Mouse (Mus musculus): Measurements from ENCODE around the gene Ube2o. TPM values are rescaled to one million over a fixed set of nuclear protein-coding genes. Genes with fewer than 3 reads are reported as not detected.

The Ube2o gene
- polyA plus RNA-seq (2014; fragmentation: Nextera tagmentation; extraction: Ambion mirVana), result 13.6 and 18.7 TPM in 2 replicates

DNA sequence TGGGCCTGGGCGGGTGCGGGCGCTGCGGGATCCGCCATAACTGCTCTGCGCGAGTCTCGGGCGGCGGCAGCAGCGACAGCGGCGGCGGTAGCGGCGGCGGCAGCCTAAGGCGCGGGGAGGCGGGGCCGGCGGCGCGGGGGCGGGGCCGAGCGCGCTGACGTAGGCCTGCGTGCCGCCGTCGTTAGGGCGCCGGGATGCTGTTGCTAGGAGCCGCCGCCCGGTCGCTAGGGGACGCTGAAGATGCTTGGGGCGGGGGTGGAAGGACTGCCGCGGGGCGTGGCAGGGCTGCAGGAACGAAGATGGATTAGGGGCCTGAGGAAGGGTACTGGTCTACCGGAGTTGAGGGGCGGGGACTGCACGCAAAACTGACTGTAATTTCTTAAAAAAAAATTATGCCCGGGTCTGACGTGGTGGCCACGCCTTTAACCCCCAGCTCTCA lies at the start of gene Ube2o:
Ube2o (minus strand) TSS at position 72 of the 439 bp plus-strand sequence.
- Histone ChIP-seq H3K27me3 (ENCODE audit: control insufficient read depth, insufficient read depth, low read length) (no peaks in the 10 kb centered on the region), H3K9me3 (ENCODE audit: control insufficient read depth, low read length) (no peaks in the 10 kb centered on the region), H3K27ac (ENCODE audit: low read depth, low read length) (peak within 1 kb of the TSS; percentile 57), H3K4me3 (ENCODE audit: low read depth, low read length) (peak within 1 kb of the TSS; percentile 95), H3K4me2 (peak within 1 kb of the TSS; percentile 75), H3K36me3 (ENCODE audit: control insufficient read depth, insufficient read depth, low read length) (no peaks in the 10 kb centered on the region), H3K9ac (ENCODE audit: low read length) (peak within 1 kb of the TSS; percentile 94), H3K4me1 (ENCODE audit: control insufficient read depth, insufficient read depth, low read length) (peaks cover 5% of the 10 kb centered on the region)
- ATAC-seq (ENCODE audit: low FRiP score), result peak; percentile 89
- 2% methylated on average over 48 of the region's 51 CpGs for WGBS
- DNase-seq (ENCODE audit: low spot score, missing footprints), result peak; percentile 99

DNA sequence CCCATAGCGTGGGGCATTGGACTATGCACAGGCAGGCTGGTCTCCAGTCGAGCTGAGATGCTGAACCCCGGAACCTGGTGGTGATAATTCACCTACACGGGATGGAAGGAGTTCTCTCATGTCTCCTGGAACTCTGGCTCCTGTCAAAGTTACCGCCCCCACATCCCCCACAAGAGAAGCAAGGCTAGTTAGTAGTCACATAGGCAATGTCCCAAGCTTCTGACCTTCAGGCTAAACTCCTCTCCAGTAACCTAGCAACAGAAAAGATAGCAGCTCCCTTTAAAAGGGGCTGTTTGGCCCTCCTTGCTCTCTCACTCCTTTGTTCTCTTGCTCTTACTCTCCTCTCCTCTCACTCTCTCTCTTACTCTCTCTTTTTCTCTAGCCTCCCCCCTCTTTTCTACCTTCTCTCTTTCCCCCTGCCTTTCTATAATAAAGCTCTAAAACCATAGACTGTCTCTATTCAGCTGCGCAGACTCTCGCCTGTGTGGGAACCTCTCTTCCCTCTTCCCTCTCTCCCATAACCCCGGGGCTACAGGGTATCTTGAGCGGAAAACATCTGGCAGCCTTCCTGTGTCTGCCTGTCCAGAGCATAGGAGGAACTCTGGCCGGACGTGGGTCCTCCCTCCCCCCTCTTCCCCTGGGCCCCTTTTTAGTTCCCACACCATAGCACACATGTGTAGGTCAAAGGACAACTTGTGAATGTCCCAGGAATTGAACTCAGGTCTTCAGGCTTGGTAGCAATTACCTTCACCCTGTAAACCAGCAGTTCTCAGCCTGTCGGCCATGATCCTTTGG lies 49.1 kb upstream of the Ube2o start:
- no peaks in the 10 kb centered on the region for H3K4me1 ChIP-seq (ENCODE audit: control insufficient read depth, insufficient read depth, low read length)
- DNase-seq (ENCODE audit: low spot score, missing footprints) (no peak), ATAC-seq (ENCODE audit: low FRiP score) (no peak)
- no peak overlapping the region for H3K4me2 ChIP-seq
- H3K36me3 ChIP-seq (ENCODE audit: control insufficient read depth, insufficient read depth, low read length), result no peaks in the 10 kb centered on the region
- no peak overlapping the region for H3K4me3 ChIP-seq (ENCODE audit: low read depth, low read length)
- no peaks in the 10 kb centered on the region for H3K9me3 ChIP-seq (ENCODE audit: control insufficient read depth, low read length)
- no peaks in the 10 kb centered on the region for H3K27me3 ChIP-seq (ENCODE audit: control insufficient read depth, insufficient read depth, low read length)
- no peak overlapping the region for H3K9ac ChIP-seq (ENCODE audit: low read length)
- H3K27ac ChIP-seq (ENCODE audit: low read depth, low read length), result no peak overlapping the region
- 62% methylated on average over 12 of the region's 12 CpGs for WGBS

DNA sequence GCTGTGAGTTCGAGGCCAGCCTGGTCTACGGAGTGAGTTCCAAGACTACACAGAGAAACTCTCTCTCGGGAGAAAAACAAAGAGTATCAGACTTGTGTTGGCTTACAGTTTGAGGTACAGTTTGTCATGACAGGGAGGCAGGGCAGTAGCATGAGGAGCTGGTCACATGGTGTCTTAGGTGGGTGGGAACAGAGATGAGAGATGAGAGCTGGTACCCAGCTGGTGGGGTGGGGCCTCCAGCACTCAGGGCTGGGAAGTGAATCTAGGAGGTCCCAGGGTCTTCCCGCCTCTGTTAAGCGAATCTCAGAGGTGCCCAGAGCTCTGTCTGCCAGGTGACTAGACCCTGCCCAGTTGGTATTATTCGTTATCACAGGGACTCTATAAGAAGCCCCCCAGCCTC lies 48.2 kb upstream of the Ube2o start:
- Histone ChIP-seq H3K4me3 (ENCODE audit: low read depth, low read length) (no peak overlapping the region), H3K36me3 (ENCODE audit: control insufficient read depth, insufficient read depth, low read length) (no peaks in the 10 kb centered on the region), H3K4me1 (ENCODE audit: control insufficient read depth, insufficient read depth, low read length) (no peaks in the 10 kb centered on the region), H3K9ac (ENCODE audit: low read length) (no peak overlapping the region), H3K27ac (ENCODE audit: low read depth, low read length) (no peak overlapping the region), H3K27me3 (ENCODE audit: control insufficient read depth, insufficient read depth, low read length) (peaks cover 2% of the 10 kb centered on the region; the same call in 1 of the 2 replicates), H3K4me2 (no peak overlapping the region), H3K9me3 (ENCODE audit: control insufficient read depth, low read length) (no peaks in the 10 kb centered on the region)
- ATAC-seq (ENCODE audit: low FRiP score), result no peak
- 88% methylated on average over 6 of the region's 6 CpGs for WGBS
- no peak for DNase-seq (ENCODE audit: low spot score, missing footprints)

DNA sequence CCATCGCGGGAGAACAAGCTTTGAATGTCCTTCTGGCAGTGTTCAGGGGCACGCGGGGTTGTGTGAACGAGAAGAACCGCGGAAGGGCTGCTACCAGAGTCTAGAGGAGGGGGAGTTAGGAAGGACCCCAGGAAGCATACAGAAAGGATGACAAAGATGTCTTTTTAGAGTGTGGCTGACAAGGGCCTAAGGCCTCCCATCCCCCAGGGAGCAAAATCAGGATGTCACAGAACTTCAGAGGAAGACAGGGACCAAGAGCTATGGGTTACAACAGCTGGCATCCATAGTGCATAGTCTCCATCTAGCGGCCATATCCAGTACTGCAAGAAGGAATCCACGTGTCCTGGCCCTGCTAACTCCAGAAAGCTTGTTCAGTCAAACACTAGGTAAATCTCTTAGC lies 47.5 kb upstream of the Ube2o start:
- peak; percentile 15; the same call in 1 of the 2 replicates for ATAC-seq (ENCODE audit: low FRiP score)
- DNase-seq (ENCODE audit: low spot score, missing footprints), result peak; percentile 99
- WGBS, result 60% methylated on average over 9 of the region's 9 CpGs
- Histone ChIP-seq H3K27me3 (ENCODE audit: control insufficient read depth, insufficient read depth, low read length) (peaks cover 9% of the 10 kb centered on the region), H3K4me2 (no peak overlapping the region), H3K9me3 (ENCODE audit: control insufficient read depth, low read length) (no peaks in the 10 kb centered on the region), H3K36me3 (ENCODE audit: control insufficient read depth, insufficient read depth, low read length) (no peaks in the 10 kb centered on the region), H3K4me1 (ENCODE audit: control insufficient read depth, insufficient read depth, low read length) (peaks cover 1% of the 10 kb centered on the region; the same call in 1 of the 2 replicates), H3K27ac (ENCODE audit: low read depth, low read length) (no peak overlapping the region), H3K9ac (ENCODE audit: low read length) (no peak overlapping the region), H3K4me3 (ENCODE audit: low read depth, low read length) (no peak overlapping the region)

DNA sequence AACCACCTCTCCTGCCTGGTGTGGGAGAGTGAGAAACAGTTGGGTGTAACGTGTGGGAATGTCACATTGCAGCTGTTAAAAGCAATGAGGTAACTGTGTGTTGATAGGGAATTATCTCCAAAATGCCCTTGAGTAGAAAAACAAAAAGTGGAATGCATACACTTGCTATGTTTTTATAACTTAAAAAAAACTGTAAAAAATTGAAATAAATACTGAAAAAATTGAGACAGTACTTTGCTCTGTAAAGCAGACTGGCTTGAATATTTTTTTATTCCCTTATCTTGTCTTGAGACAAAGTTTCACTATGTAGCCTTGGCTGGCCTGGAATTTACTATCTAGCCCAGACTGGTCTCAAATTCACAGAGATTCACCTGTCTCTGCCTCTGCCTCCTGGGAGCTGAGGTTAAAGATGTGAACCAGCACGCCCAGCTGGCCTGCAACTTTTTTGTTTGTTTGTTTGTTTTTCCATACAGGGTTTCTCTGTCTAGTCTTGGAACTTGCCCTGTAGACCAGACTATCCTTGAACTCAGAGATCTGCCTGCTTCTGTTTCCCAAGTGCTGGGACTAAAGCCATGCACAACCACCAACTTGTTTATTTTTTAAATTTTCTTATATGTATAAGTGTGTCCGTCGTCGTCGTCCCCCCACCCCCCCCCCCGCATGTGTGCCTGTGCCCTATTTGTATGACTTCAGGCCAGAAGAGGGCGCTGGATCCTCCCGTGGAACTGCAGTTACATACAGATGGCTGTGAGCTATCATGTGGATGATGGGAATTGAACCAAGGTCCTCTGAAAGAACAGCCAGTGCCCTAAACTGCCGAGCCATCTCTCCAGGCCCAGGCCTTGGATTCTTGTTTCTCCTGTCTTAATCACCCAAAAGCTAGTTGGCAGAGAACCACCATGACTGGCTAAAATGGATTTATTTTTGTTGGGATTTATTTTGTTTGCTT lies 46.1 kb upstream of the Ube2o start:
- no peak overlapping the region for H3K4me2 ChIP-seq
- no peaks in the 10 kb centered on the region for H3K36me3 ChIP-seq (ENCODE audit: control insufficient read depth, insufficient read depth, low read length)
- H3K9ac ChIP-seq (ENCODE audit: low read length), result no peak overlapping the region
- no peak overlapping the region for H3K27ac ChIP-seq (ENCODE audit: low read depth, low read length)
- H3K9me3 ChIP-seq (ENCODE audit: control insufficient read depth, low read length), result no peaks in the 10 kb centered on the region
- ATAC-seq (ENCODE audit: low FRiP score) (no peak), DNase-seq (ENCODE audit: low spot score, missing footprints) (no peak)
- no peak overlapping the region for H3K4me3 ChIP-seq (ENCODE audit: low read depth, low read length)
- peaks cover 19% of the 10 kb centered on the region for H3K27me3 ChIP-seq (ENCODE audit: control insufficient read depth, insufficient read depth, low read length)
- WGBS, result 43% methylated on average over 10 of the region's 10 CpGs
- H3K4me1 ChIP-seq (ENCODE audit: control insufficient read depth, insufficient read depth, low read length), result peaks cover 5% of the 10 kb centered on the region; the same call in 1 of the 2 replicates

DNA sequence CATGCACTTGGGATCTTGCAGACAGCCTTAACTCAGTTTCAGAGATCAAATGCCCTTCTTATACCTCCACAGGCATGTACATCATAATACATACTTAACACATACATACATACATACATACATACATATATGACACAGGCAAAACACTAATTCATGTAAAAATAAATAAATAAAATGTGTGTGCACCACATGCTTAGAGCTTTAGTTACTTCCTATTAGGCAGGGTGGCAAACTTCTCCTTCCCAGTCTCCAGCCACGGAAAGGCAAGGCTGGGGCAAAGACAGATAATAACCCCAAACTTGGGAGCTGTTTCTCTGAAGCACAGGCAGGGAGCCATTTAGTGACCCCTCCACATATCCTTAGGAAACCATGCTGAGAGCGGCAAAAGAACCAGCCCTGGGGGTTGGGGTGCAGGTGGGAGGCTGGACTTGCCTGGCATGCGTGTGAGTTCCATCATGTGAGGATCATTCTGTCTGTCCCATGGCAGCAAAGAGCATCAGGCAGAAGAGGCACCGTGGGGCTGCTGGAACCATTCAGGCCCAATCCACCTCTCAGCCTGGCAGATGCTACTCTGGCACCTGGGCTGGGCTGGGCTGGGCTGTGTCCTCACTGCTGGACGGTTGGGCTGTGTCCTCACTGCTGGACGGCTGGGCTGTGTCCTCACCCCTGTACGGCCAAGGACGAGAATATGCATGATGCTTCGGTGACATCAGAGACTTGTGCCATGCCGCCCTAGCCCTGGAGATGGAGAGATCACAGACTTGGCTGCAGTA lies 45.2 kb upstream of the Ube2o start, which contains the start of gene Rhbdf2:
Rhbdf2 (minus strand) TSS at position 721 of the 773 bp plus-strand sequence.
- Histone ChIP-seq H3K4me1 (ENCODE audit: control insufficient read depth, insufficient read depth, low read length) (peaks cover 5% of the 10 kb centered on the region; the same call in 1 of the 2 replicates), H3K36me3 (ENCODE audit: control insufficient read depth, insufficient read depth, low read length) (no peaks in the 10 kb centered on the region), H3K4me2 (no peak within 1 kb of the TSS), H3K27ac (ENCODE audit: low read depth, low read length) (no peak within 1 kb of the TSS), H3K4me3 (ENCODE audit: low read depth, low read length) (no peak within 1 kb of the TSS), H3K9ac (ENCODE audit: low read length) (no peak within 1 kb of the TSS), H3K27me3 (ENCODE audit: control insufficient read depth, insufficient read depth, low read length) (peaks cover 19% of the 10 kb centered on the region), H3K9me3 (ENCODE audit: control insufficient read depth, low read length) (no peaks in the 10 kb centered on the region)
- ATAC-seq (ENCODE audit: low FRiP score) (no peak), DNase-seq (ENCODE audit: low spot score, missing footprints) (no peak)
- 68% methylated on average over 10 of the region's 10 CpGs for WGBS

DNA sequence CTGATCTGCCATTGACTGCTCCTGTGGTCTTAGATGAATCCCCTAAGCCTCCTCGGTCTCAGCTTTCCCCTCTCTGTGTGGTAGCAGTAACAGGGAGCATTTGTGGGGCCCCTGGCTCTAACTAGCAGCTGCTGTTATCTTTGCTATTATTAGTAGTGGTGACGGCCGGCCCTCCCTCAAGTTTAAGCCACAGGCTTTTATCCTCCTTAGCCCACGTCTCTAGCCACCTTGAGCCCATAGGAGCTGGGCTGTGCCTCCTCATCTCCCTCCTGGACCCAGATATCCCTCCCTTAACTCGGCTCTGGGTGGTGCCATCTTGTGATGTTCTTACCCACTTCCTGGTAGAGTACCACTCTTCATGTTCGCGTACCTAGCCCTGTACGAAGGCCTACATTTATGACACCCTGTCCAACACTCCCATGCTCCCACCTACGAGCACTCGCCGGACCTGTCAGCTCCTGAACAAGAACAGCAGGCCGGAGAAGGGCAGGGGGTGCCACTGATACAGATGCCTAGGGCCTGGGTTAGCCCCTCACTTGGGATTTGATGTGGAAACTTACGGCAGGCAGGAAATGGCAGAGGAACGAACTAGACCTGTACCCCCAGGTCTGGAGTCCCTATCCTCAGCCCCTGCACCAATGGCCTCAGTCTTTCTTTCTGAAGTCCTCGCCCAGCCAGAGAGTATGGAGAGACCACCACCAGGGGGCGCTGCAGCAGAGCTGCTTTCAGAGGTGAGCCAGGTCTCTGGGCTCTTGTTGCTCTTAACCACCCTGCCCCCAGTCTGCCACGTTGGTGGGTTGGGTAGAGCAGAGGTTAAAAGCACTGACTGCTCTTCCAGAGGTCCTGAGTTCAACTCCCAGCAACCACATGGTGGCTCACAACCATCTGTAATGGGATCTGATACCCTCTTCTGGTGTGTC lies 44.1 kb upstream of the Ube2o start:
- Histone ChIP-seq H3K27me3 (ENCODE audit: control insufficient read depth, insufficient read depth, low read length) (peaks cover 19% of the 10 kb centered on the region), H3K9me3 (ENCODE audit: control insufficient read depth, low read length) (no peaks in the 10 kb centered on the region), H3K4me1 (ENCODE audit: control insufficient read depth, insufficient read depth, low read length) (peaks cover 7% of the 10 kb centered on the region; the same call in 1 of the 2 replicates), H3K36me3 (ENCODE audit: control insufficient read depth, insufficient read depth, low read length) (no peaks in the 10 kb centered on the region), H3K9ac (ENCODE audit: low read length) (no peak overlapping the region), H3K4me2 (no peak overlapping the region), H3K4me3 (ENCODE audit: low read depth, low read length) (no peak overlapping the region), H3K27ac (ENCODE audit: low read depth, low read length) (no peak overlapping the region)
- ATAC-seq (ENCODE audit: low FRiP score) (no peak), DNase-seq (ENCODE audit: low spot score, missing footprints) (peak; percentile 93)
- 74% methylated on average over 17 of the region's 17 CpGs for WGBS

Data from midbrain, embryonic 11.5 days (tissue).